Mouse (Mus musculus) thymus, postnatal 10 days (tissue): Measurements from ENCODE around the gene Gpr137c.

Experiments
- DNase-seq, 2 experiments: peaks; one replicate each; pipeline ENCODE4 v3.0.0; 2021; ENCODE audit warnings: low spot score in 2 of 2

The Gpr137c gene

DNA sequence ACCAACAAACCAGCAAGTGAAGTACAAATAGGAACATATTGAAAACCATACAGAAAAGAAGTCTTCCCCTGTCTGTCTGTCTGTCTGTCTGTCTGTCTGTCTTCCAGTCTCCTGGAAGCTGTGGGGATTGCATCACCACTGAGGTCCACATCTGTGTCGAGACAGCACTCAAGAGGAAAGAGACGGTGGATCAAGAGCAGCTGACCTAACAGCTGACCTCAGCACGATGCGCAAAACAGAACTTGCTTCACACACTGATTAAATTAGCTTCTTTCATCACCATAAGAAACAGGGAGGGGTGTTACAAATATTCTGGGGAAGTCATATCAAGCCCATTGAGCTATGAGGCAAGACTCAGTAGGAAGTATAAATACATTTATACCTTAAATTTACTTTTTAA lies 72.1 kb downstream of the Gpr137c start:
- no peak for DNase-seq

DNA sequence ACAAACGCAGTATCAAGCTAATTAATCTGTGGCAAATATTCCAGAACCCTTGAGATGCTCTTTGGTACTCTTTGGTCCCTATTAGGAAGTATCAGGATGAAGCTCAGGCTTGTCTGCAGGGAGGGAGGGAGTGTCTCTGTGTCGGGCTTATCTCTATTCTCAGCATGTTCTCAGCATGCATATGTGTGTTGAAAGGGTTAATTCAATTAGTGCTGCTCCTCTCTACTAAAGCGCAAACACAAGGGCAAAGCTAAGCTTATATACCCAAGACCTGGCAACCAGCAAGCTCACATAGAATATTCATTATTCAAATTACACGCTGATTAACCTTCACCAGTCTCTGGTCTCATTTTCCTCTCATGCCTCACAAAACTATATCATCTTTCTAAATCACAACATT lies 84.4 kb downstream of the Gpr137c start:
- DNase-seq = no peak

DNA sequence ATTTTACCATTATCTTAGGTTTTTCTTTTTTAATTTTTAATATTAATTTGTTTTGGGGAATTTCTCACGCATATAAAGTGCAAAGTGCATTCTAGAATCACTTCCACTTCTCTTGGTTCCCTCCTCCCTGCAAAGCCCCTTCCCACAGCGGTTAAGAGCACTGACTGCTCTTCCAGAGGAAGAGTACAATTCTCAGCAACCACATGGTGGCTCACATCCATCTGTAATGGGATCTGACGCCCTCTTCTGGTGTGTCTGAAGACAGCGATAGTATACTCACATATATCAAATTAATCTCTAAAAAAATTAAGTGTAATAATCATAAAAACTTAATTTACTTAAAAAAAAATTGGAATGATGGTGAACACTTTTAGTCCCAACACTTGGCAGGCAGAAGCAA lies 84.9 kb downstream of the Gpr137c start:
- no peak for DNase-seq

DNA sequence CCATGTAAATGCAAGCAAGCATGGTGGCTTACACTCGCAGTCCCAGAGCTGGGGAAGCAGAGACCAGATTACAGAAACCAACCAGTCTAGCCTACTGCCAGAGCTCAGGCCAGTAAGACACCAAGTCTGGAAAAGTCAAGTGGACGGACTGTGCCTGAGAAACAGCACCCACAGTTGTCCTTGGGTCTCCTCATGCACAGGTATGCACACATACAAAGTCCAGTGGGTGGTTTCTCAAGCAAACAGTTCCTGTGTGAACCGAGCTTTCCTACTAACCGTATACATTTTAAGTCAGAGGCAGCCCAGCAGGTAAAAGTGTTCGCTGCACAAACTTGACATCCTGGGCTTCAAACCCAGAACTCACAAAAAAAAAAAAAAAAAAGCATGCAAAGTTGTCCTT lies 86.3 kb downstream of the Gpr137c start:
- DNase-seq = no peak

DNA sequence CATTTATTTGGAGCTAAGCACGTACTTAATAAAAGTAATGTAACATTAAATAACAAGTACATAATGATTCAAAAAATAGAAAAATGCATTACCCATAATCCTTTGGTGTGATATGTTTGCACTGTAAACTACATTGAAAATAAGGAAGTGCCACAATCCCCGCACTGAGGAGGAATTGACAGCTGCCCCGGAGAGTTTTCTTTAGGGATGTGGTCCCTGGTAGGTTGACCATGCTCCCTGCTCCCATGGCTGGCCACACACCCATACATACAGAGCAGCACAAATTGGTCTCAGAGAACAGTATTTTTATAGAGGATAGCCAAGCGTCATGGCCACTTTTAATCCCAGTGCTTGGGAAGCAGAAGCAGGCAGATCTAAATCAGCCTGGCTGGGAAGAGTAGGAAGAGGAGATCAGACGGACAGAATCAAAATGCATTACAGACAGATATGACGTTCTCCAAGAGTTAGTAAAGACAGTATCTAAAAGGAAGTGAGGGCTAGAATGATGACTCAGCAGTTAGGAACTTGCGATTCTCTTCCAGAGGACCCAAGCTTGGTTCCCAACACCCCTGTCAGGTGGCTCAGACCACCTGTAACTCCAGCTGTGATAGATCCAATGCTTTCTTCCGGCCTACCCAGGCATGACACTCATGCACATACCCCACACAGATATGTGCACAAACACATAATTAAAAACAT lies 88.3 kb downstream of the Gpr137c start:
- no peak for DNase-seq

DNA sequence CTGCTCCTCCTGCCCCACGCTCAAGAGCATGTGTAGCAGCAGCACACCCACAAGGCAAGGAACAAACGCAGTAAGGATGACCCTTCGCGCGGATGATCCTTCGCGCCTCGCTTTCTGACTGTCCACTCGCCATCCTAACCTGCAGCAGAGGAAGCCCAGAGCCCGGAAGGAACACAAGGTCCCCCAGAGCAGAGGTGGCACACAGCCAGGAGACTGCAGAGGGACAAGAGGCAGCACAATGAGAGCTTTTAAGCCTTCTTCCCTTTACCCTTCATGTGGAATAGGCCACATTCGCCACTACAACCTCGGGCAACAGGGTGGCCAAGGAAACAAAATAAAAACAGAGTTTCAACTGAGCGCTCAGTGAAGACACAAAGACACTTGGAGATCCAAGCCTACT lies 90.1 kb downstream of the Gpr137c start:
- DNase-seq = no peak

DNA sequence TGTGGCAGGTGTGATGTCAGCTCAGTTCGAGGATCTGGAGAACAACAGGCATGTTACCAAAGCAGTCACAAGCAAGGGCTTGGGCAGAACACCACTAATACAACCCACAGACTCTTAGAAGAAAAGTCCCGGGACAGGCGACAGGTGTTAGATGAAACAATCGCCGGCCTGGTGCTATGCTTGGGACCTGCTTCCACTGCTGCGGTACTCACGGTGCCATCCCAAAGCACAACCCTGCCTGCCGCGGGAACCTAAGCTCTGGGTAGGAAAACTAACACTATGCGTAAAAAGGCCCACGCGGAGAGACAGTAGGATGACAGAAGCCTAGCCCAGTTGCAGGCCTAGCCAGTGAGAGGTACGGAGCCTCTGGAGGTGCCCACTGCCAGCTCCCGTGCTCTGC lies 90.6 kb downstream of the Gpr137c start:
- no peak for DNase-seq

DNA sequence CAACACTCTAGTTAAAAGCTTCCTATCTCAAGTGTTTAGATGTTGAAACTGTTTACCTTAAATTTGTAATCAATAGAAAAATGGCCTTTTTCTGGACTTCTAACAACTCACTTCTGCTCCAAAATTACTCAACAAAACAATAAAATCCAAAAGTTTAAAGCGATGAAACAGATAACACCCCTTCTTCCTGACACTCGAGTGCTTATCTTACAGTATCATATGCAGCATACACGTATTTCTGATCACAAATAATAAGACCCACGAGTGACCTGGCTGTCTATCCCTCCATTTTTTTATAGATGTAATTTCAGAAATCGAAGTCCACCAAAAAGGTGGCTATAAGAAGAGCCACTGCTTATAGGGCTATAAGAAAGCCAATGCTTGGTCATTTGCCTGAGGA lies 97.4 kb downstream of the Gpr137c start:
- DNase-seq = no peak

DNA sequence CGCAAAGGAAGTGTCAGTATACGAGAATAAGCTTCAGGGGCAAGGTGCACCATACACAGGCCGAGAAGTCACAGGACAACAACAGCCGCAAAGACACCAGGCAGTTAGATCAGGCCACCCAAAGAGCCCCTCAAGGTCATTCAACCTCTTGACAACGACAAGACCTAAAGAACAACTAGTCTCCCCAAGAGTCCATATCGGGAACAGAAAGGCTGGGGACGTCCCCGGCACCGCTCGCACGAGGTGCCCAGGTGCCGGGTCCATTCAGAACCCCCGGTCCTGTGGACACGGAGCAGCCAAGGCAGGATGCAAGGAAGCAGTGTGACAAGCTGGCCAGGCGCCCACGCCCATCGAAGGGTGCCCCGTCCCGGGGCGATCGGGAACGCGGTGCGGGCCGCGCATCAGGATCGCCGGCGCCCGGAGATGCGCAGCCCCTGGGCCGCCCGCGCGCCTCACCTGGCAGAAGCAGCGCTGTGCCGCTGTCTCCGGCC lies 98.4 kb downstream of the Gpr137c start:
- peak in 1 of 2 experiments; percentile 28 for DNase-seq

DNA sequence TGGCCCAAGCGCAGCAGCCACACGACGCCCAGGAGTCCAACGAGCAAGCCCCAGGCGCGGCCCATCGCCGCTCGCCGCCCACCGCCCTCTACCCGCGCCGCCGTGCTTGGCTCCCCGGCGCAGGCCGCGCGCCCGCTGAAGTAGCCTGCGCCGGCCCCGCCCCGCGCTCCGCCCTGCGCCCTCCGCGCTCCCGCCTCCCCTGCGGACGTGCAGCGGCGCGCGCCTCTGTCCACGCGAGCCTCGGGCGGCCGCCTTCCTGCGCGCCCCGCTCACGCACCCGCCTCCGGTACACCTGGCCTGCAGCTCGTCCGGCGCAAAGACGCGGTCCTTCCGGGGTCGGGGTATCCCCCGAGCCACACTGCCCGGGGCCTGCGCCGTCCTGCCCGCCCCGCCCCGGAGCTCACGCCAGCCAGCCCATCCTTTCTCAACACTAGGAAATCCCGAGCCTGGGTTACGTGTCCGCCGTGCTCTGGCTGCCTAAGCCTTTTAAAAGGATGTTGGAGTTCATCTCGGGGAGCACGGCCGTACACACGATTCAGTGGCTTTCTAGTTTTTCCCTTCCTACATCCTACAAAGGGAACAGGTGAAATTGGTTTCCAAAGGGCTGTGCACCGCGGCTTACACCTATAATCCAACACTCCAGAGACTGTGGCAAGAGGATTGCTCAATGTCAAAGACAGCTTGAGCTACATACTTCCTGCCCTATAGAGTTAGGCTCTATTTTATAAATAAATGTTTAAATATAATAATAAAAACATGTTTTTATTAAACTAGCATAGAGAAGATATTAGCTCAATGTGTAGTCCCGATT lies 99.1 kb downstream of the Gpr137c start, which contains the start of gene Ero1l:
Gene Ero1l (minus strand): TSS at position 346 of the 811 bp plus-strand sequence.
- DNase-seq = peak; percentile 62 to 72

DNA sequence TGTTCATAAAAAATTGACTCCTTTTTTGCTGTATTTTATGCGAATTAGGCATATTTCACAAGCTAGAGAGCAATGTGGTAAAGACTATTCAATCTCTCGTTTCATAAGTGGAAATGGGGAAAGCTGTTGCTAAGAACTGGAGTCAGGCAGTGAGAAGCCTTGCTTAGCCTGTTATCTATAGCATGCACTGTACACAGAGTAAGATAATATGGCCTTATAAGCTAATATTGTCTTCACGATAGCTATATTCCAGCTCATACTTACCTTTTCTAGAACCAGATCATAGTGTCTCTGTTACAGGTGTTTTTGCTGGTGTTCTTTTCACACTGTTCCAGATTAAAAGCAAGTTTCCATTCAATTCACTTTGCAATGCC lies 99.7 kb downstream of the Gpr137c start:
- DNase-seq = no peak

DNA sequence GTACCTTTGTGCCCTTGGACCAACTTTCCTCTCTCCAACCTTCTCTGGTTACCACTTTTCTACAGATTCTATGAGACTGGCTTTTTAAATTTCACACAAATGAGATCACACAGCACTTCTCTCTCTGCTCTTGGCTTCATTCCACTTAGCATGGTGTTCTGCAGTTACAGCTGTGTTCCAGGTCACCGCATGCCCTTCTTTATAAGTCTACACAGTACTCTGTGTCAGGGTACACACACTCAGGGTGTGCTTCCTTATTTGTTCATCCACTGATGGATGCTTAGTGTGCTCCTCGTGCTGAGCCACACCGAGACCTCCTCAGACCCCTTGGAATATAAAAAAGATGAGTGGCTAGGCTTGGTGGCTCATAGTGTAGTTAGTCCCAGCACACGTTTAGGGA lies 100.6 kb downstream of the Gpr137c start:
- DNase-seq = no peak

DNA sequence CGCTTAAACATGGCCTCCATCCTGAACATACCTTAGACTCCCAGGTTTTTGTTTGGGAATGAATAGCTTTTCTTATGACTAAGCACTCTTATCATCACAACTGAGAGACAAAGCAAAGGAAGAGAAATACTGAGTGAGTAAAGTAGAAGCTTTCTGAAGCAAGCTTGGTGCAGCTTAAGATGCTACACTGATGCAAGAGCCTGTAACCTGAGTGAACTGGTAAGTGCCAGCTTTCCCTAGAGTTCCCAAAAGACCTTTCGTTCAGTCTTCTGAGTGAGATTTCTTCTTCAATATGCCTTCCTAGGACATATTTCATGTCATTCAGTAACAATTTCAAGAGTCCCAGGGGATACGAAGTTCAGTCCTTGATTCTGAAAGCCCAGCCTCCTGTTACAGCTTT lies 101.5 kb downstream of the Gpr137c start:
- no peak for DNase-seq

DNA sequence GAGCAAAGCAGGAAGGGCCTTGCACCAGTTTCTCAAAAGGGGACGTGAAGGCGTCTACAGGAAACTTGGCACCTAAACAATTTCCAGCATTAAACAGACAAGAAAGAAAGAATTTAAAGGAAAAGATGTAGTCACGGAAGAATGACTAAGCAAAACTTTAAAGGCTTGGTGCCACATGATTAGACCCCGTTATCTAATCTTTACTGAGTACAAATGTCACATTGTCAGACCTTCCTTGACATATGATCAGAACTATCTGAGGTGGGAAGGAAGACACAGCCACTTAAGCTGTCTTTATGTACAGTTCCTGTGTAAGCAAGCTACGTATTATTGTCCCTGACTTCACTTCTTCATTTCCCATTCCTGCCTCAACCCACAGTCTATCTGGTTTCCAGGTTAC lies 102.1 kb downstream of the Gpr137c start:
- no peak for DNase-seq

DNA sequence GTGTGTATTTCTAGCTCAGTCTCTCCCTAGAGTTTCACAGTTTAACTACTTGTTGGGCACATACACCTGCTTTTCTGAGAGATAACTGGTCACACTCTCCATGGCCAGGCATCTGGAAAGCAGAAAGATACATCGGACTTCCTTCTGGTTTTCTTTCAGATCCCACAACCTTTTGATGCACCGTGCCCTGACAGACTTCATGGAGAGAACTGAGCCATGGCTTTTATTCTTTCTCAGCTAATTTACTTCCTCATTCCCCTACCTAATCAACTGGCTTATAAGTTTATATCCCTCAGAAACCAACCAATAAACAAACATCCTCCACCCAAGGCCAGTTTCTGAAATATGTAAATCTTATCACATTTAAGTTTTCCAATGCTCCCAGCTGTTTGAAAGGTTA lies 102.9 kb downstream of the Gpr137c start:
- DNase-seq = no peak

DNA sequence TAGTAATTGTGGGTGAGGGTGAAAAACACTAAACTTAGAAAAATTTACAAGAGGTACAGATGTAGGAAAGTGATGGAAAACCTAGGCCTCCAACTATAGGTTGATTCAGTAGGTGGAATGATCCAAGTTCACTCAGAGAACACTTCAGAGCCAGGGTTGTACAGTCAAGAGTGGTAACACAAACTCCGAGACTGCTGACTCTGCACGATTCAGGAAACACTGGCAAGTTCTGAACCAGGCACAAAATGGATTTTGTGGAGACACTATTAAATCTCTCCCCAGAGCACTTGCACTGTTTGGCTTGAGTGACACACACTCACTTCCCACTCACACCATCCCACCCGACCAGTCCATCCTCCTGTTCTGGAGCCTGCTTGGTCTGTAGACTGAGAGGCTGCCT lies 103.8 kb downstream of the Gpr137c start:
- DNase-seq = no peak

DNA sequence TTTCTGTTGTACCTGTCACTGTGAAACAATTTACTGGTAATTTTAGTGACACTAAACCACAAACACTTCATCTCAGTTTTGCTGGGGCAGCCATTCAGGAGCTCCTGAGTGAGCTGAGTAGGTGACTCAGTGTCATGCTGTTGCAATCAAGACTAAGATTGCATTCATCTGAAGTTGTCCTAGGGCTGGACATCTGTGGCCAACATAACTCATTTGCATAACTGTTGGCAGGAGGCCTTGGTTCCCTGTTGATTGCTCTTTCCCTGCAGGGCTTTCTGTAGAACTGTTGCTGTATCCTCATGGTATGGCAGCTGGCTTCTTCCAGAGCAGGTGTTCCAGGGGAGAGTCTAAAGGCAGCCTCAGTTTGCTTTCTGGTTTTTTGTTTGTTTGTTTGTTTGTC lies 106.0 kb downstream of the Gpr137c start:
- no peak for DNase-seq

DNA sequence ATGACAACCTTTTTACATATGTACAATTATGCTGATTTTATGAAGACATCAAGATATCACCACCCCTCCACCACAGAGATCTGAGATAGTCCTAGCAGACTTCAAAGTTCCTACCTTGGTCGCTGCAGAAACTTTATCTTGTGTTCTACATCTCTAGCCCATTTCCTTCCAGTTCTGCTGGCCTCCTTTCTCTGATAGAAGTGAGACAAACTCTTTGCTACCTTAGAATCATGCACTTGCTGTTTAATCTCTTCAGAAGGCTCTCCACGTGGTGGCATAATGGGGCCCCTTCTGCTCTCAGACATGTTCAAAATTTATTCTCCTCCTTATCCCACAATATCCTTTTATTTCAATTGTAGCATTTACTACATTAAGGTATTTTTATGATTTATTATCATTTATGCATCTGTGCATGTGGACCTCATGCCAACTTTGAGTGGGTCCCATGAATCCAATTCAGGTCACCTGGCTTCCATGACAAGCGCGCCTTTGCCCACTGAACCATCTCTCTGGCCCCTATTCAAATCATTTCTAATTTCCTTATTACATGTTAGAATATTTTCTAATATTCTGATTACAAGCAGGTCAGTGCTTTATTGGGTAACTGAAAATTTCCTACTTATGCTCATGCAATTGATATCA lies 108.7 kb downstream of the Gpr137c start:
- peak in 1 of 2 experiments; percentile 15 for DNase-seq

DNA sequence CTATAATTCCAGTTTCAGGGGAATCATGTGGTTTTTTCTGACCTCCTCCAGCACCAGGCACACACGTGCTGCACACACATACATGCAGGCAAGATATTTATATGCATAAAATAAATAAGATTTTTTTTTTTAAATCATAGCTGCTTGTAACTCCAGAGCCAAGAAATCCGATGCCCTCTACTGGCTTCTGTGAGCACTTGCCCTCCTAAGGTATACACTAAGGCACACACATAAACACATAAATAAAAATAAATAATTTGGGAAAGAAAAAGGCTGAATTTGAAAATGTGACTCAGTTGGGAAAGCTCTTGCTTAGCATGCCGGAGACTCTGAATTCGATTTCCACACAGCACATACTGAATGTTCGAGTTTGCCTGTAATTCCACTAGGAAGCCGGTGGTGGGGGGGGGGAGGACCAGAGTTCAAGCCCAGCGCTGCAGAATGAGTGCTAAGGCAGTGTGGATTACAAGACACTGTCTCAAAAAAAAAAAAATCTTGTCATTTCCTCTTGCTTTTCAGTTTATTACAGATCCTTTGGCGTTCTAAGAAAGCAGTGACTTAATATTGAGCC lies 109.6 kb downstream of the Gpr137c start:
- DNase-seq = no peak

DNA sequence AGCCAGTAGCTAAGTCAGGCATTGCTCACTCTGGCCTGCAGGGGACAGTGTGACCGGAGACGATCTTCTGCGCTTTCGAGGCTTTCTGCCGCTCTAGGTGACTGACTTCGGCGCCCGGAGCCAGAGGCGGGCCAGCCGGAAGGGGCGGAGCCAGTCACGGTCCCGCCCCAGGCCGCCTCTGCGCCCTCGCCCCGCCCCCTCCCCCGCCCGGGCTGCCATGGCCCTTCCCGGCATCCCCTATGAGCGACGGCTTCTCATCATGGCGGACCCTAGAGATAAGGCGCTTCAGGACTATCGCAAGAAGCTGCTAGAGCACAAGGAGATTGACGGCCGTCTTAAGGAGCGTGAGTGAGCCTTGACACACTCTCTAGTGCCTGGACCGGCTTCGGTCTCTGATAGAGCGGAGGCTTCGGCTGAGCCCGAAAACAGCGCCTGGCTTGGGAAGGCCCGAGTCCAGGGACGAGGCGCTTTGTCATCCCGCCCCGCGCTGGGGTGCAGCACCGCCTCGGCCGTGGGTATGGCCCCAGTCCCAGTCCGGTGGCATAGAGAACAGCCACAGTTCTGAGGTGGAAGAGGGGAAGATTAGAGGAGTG lies 110.2 kb downstream of the Gpr137c start, which contains the start of gene Psmc6:
Gene Psmc6 (plus strand): TSS at position 200 of the 593 bp plus-strand sequence.
- DNase-seq = peak; percentile 85 to 89
